Mouse (Mus musculus) cortical plate, adult 2 months (tissue): Measurements from ENCODE around the gene Sgms1.

Experiments
- CTCF ChIP-seq: fragments of 200-500 bp; IDR thresholded peaks from 2 replicates; pipeline ENCODE4 v1.5.1; 2011; ENCODE audit warnings: mild to moderate bottlenecking, control low read depth, low read length; ENCODE audit not compliant: insufficient read depth; ENCODE audit errors: extremely low read depth
- POLR2A ChIP-seq: fragments of 200-500 bp; IDR thresholded peaks from 2 replicates; pipeline ENCODE4 v1.6.1; 2011; ENCODE audit warnings: mild to moderate bottlenecking, low read length, control low read depth; ENCODE audit not compliant: insufficient read depth; ENCODE audit errors: extremely low read depth

DNA sequence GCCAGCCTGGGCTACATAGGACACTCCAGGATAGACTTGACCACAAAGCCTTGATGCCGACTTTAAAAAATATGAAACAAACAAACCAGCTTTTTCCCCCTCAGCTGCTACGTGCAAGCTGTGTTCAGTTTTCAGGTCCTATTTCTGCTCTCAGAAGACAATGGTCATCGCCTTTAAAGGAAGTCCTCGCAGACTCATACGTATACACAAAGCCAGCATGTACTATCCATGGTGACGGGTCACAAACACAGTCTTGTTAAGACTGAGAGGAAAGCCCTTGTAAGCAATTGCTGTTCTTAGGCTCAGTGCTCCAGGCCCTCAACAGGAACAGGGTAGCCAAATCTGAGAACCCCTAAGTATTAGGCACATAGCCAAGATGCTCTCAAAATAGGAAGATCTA is 110.1 kb downstream of the Sgms1 start:
- no peak for TF ChIP-seq CTCF
- TF ChIP-seq POLR2A: no peak
